ENCODE assay signal across 8 mouse cellular contexts in genomic region chr11:100622714-100623113, GRCm38 (mm10). TPM values are rescaled to one million over a fixed set of nuclear protein-coding genes. Genes with fewer than 3 reads are reported as not detected.
DNase-seq lines count a peak whose midpoint lies in the region; ATAC-seq and TF ChIP-seq lines count a peak whose summit lies in the region.

No protein-coding gene starts in this region.

- TF ChIP-seq POLR2A in bone marrow, adult 2 months (IDR thresholded peaks at IDR 0.05; ENCODE audit: borderline replicate concordance, control insufficient read depth, low read depth, low read length): peak; percentile 84; the same call in 1 of the 2 replicates

- under 1% methylated on average over 24 of the region's 24 CpGs for WGBS in bone marrow, adult 2 months
- under 1% methylated on average over 24 of the region's 24 CpGs for WGBS in embryonic facial prominence, embryonic 15.5 days
- under 1% methylated on average over 24 of the region's 24 CpGs for WGBS in kidney, embryonic 15.5 days

- peak overlapping the region; percentile 90 for H3K4me3 ChIP-seq in bone marrow, adult 2 months (replicated peaks; ENCODE audit: control insufficient read depth, low read depth, low read length)
- peak overlapping the region; percentile 83 for H3K4me3 ChIP-seq in embryonic facial prominence, embryonic 15.5 days (replicated peaks)
- H3K4me3 ChIP-seq in kidney, embryonic 15.5 days (replicated peaks): peak overlapping the region; percentile 77

- peak overlapping the region; percentile 85 for H3K27ac ChIP-seq in bone marrow, adult 2 months (ENCODE audit: control insufficient read depth, insufficient read depth, low read depth, low read length, poor library complexity)
- peak overlapping the region; percentile 94 for H3K27ac ChIP-seq in embryonic facial prominence, embryonic 15.5 days (replicated peaks)
- H3K27ac ChIP-seq in kidney, embryonic 15.5 days: peak overlapping the region; percentile 89

- DNase-seq in 416B (ENCODE audit: low read depth) (peak; percentile 97), liver (peak; percentile 95)
- peak; percentile 93 to 96 for DNase-seq in heart, adult 9 months (ENCODE audit: low spot score in 2 of 2)
- DNase-seq in spleen, postnatal 4 days (ENCODE audit: low spot score in 2 of 2): peak; percentile 95 to 98

- ATAC-seq in embryonic facial prominence, embryonic 15.5 days (ENCODE audit: insufficient number of reproducible peaks, low FRiP score, low TSS enrichment, low read depth): peak; percentile 84
- ATAC-seq in kidney, embryonic 15.5 days (replicated peaks; ENCODE audit: low FRiP score): peak; percentile 81
- peak; percentile 44 for ATAC-seq in monocyte, adult 5-6 weeks (replicated peaks; ENCODE audit: insufficient number of reproducible peaks, low FRiP score, low TSS enrichment, poor library complexity, severe bottlenecking)

- H3K4me2 ChIP-seq in embryonic facial prominence, embryonic 15.5 days (replicated peaks): peak overlapping the region; percentile 60
- peak overlapping the region; percentile 71 for H3K4me2 ChIP-seq in kidney, embryonic 15.5 days

- peak overlapping the region; percentile 79 for H3K9ac ChIP-seq in embryonic facial prominence, embryonic 15.5 days
- peak overlapping the region; percentile 72 for H3K9ac ChIP-seq in kidney, embryonic 15.5 days

- peaks cover 30% of the 10 kb centered on the region for H3K36me3 ChIP-seq in embryonic facial prominence, embryonic 15.5 days
- peaks cover 28% of the 10 kb centered on the region for H3K36me3 ChIP-seq in kidney, embryonic 15.5 days

- no peaks in the 10 kb centered on the region for H3K9me3 ChIP-seq in embryonic facial prominence, embryonic 15.5 days (replicated peaks)
- H3K9me3 ChIP-seq in kidney, embryonic 15.5 days (replicated peaks): no peaks in the 10 kb centered on the region

- TF ChIP-seq CTCF in bone marrow, adult 2 months (IDR thresholded peaks at IDR 0.05; ENCODE audit: control insufficient read depth, insufficient read depth, low read length): peak; percentile 87

- H3K27me3 ChIP-seq in embryonic facial prominence, embryonic 15.5 days: no peaks in the 10 kb centered on the region
- H3K27me3 ChIP-seq in kidney, embryonic 15.5 days: no peaks in the 10 kb centered on the region

- H3K4me1 ChIP-seq in bone marrow, adult 2 months (ENCODE audit: control insufficient read depth, insufficient read depth, low read length): peaks cover 8% of the 10 kb centered on the region
- H3K4me1 ChIP-seq in embryonic facial prominence, embryonic 15.5 days: peaks cover 30% of the 10 kb centered on the region
- H3K4me1 ChIP-seq in kidney, embryonic 15.5 days: peaks cover 31% of the 10 kb centered on the region

RNA-seq across cellular contexts. Expression of gene Dnajc7, which starts 2.7 kb away (rescaled TPM):
- polyA plus RNA-seq in bone marrow, adult 2 months (2011; ENCODE audit: insufficient read depth, insufficient read length, low replicate concordance, missing spikeins): 603 and 838 TPM in 2 replicates
- 242 and 256 TPM in 2 replicates for polyA plus RNA-seq in embryonic facial prominence, embryonic 15.5 days (2015; fragmentation: Nextera tagmentation; extraction: Ambion mirVana)
- polyA plus RNA-seq in kidney, embryonic 15.5 days (2015; fragmentation: Nextera tagmentation; extraction: Ambion mirVana): 238 and 241 TPM in 2 replicates
- 239 to 305 TPM (median 293 TPM) in 3 replicates for total RNA-seq in monocyte, adult 5-6 weeks (2017)

RNA-seq across cellular contexts. Expression of gene Nkiras2, which starts 3.7 kb away (rescaled TPM):
- polyA plus RNA-seq in bone marrow, adult 2 months (2011; ENCODE audit: insufficient read depth, insufficient read length, low replicate concordance, missing spikeins): 7.5 and 13.1 TPM in 2 replicates
- 74.6 and 75.5 TPM in 2 replicates for polyA plus RNA-seq in embryonic facial prominence, embryonic 15.5 days (2015; fragmentation: Nextera tagmentation; extraction: Ambion mirVana)
- polyA plus RNA-seq in kidney, embryonic 15.5 days (2015; fragmentation: Nextera tagmentation; extraction: Ambion mirVana): 59.7 and 63.5 TPM in 2 replicates
- 49.6 to 69.8 TPM (median 54.5 TPM) in 3 replicates for total RNA-seq in monocyte, adult 5-6 weeks (2017)

RNA-seq across cellular contexts. Expression of gene Cnp, which starts 48.0 kb away (rescaled TPM):
- polyA plus RNA-seq in bone marrow, adult 2 months (2011; ENCODE audit: insufficient read depth, insufficient read length, low replicate concordance, missing spikeins): 25.0 and 35.7 TPM in 2 replicates
- polyA plus RNA-seq in embryonic facial prominence, embryonic 15.5 days (2015; fragmentation: Nextera tagmentation; extraction: Ambion mirVana): 32.0 and 33.9 TPM in 2 replicates
- 25.3 and 29.6 TPM in 2 replicates for polyA plus RNA-seq in kidney, embryonic 15.5 days (2015; fragmentation: Nextera tagmentation; extraction: Ambion mirVana)
- total RNA-seq in monocyte, adult 5-6 weeks (2017): 22.6 to 33.8 TPM (median 25.9 TPM) in 3 replicates

Comparison
In these comparisons a context has a peak if more than half of its experiments do, and no peak if none do; other contexts are left out.
1. Peak in every context shown above with its lines: DNase-seq, ATAC-seq, H3K4me3 ChIP-seq and H3K27ac ChIP-seq.